Mouse (Mus musculus): ENCODE measurements around the gene Asphd2. TPM values are rescaled to one million over a fixed set of nuclear protein-coding genes. Genes with fewer than 3 reads are reported as not detected.

The Asphd2 gene
- polyA plus RNA-seq (2014; fragmentation: Illumina TruSeq; extraction: RNeasy Lipid Tissue Mini Kit (QIAGEN cat#74804)): not detected

GRCm38 (mm10) chr5:112394779-112395443 is at the start of gene Asphd2:
Gene Asphd2 (minus strand): TSS chr5:112394866.

GRCm38 (mm10) chr5:112355910-112356309 is 38.8 kb downstream of the Asphd2 start, which contains the start of gene Gm6583:
Gene Gm6583 (minus strand): TSS chr5:112356033.

GRCm38 (mm10) chr5:112342463-112343204 is 52.0 kb downstream of the Asphd2 start, which contains the start of the genes Srrd and Hps4:
Gene Srrd (minus strand): TSS chr5:112343040.
Gene Hps4 (plus strand): TSS chr5:112343083.

Other genes starting within 250 kb of the Asphd2 start
- not detected for gene Cryba4, start 142.3 kb downstream of the Asphd2 start, polyA plus RNA-seq (2014; fragmentation: Illumina TruSeq; extraction: RNeasy Lipid Tissue Mini Kit (QIAGEN cat#74804))
- not detected for gene Crybb1, start 139.1 kb downstream of the Asphd2 start, polyA plus RNA-seq (2014; fragmentation: Illumina TruSeq; extraction: RNeasy Lipid Tissue Mini Kit (QIAGEN cat#74804))
- 15.3 TPM for gene Tpst2, start 118.2 kb downstream of the Asphd2 start, polyA plus RNA-seq (2014; fragmentation: Illumina TruSeq; extraction: RNeasy Lipid Tissue Mini Kit (QIAGEN cat#74804))
- 9.8 TPM for gene Tfip11, start 68.5 kb downstream of the Asphd2 start, polyA plus RNA-seq (2014; fragmentation: Illumina TruSeq; extraction: RNeasy Lipid Tissue Mini Kit (QIAGEN cat#74804))
- 0.80 TPM for gene Srrd, start 51.8 kb downstream of the Asphd2 start, polyA plus RNA-seq (2014; fragmentation: Illumina TruSeq; extraction: RNeasy Lipid Tissue Mini Kit (QIAGEN cat#74804))
- 14.8 TPM for gene Hps4, start 51.8 kb downstream of the Asphd2 start, polyA plus RNA-seq (2014; fragmentation: Illumina TruSeq; extraction: RNeasy Lipid Tissue Mini Kit (QIAGEN cat#74804))
- gene Gm6583, start 38.8 kb downstream of the Asphd2 start, polyA plus RNA-seq (2014; fragmentation: Illumina TruSeq; extraction: RNeasy Lipid Tissue Mini Kit (QIAGEN cat#74804)): not detected
- gene Gm6588, start 54.6 kb upstream of the Asphd2 start, polyA plus RNA-seq (2014; fragmentation: Illumina TruSeq; extraction: RNeasy Lipid Tissue Mini Kit (QIAGEN cat#74804)): not detected
- gene Sez6l, start 182.3 kb upstream of the Asphd2 start, polyA plus RNA-seq (2014; fragmentation: Illumina TruSeq; extraction: RNeasy Lipid Tissue Mini Kit (QIAGEN cat#74804)): 0.14 TPM

Measured in ovary, adult 10 weeks (tissue).